Mouse (Mus musculus): Measurements from ENCODE around the gene 1700012A03Rik.

1700012A03Rik gene

DNA sequence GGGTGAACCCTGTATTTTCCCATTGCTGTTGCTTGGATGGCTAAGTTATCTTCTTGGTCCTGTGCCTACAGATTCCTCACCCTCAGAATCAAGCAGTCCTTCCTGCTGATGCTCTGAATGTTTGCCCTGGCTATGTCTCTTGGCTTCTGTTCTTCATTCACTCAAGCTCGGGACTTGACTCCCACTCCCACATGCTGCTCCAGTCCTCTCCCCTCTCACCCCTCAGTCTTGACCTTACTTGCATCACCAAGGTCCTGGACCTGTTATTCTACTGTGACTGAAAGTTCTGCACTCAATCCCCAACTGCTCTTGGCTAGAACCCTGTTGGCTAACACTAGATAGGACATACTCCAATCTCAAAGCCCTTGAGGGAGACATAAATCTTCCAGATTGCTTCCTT lies 22.1 kb downstream of the 1700012A03Rik start:
- no peak for DNase-seq (ENCODE audit: low read depth, low spot score)

GRCm38 (mm10) chr6:32093312-32093711 lies 43.3 kb downstream of the 1700012A03Rik start:
- no peak for DNase-seq (ENCODE audit: low read depth, low spot score)

- DNase-seq (ENCODE audit: low read depth, low spot score) = no peak
Observed at GRCm38 (mm10) chr6:32105547-32106275, 55.7 kb downstream of the 1700012A03Rik start.
